Mouse (Mus musculus) MEL (cell line): ENCODE data around the gene Exosc8.

Experiments
- BHLHE40 ChIP-seq: IDR thresholded peaks from 2 replicates; pipeline ENCODE4 v1.6.1; 2012; ENCODE audit warnings: low read depth, mild to moderate bottlenecking, inconsistent platforms, low read length, improper control_type of control experiment, borderline replicate concordance
- CTCF ChIP-seq, 3 experiments: IDR thresholded peaks in 2 of 3; conservative IDR thresholded peaks in 1 of 3; 2 replicates each; pipeline ENCODE4 v1.5.1; 2011 to 2012; ENCODE audit warnings: low read length in 3 of 3, low read depth in 2 of 3, mild to moderate bottlenecking in 2 of 3, improper control_type of control experiment in 1 of 3, inconsistent platforms in 1 of 3, mixed read lengths in 1 of 3, moderate library complexity in 1 of 3; ENCODE audit not compliant: control insufficient read depth in 1 of 3, insufficient read depth in 1 of 3, poor library complexity in 1 of 3, severe bottlenecking in 1 of 3
- GABPA ChIP-seq: IDR thresholded peaks from 2 replicates; pipeline ENCODE4 v1.6.1; 2012; ENCODE audit warnings: low read depth, mild to moderate bottlenecking, inconsistent platforms, low read length, improper control_type of control experiment, moderate library complexity
- HCFC1 ChIP-seq: IDR thresholded peaks from 2 replicates; pipeline ENCODE4 v1.6.1; 2012; ENCODE audit warnings: low read depth, mild to moderate bottlenecking, inconsistent platforms, low read length, improper control_type of control experiment, moderate library complexity
- MXI1 ChIP-seq: IDR thresholded peaks from 2 replicates; pipeline ENCODE4 v1.6.1; 2011; ENCODE audit warnings: mild to moderate bottlenecking, low read depth, low read length, improper control_type of control experiment
- MYB ChIP-seq: IDR thresholded peaks from 2 replicates; pipeline ENCODE4 v1.6.1; 2011; ENCODE audit warnings: mild to moderate bottlenecking, low read depth, low read length, improper control_type of control experiment
- MYC ChIP-seq: IDR thresholded peaks from 2 replicates; pipeline ENCODE4 v1.6.1; 2011; ENCODE audit warnings: low read depth, mild to moderate bottlenecking, low read length, improper control_type of control experiment, moderate library complexity
- POLR2A ChIP-seq, 2 experiments: IDR thresholded peaks; 2 replicates each; pipeline ENCODE4 v1.6.1; 2011 to 2012; ENCODE audit warnings: low read length in 2 of 2, mild to moderate bottlenecking in 2 of 2, control low read depth in 1 of 2, improper control_type of control experiment in 1 of 2, low read depth in 1 of 2, moderate library complexity in 1 of 2; ENCODE audit not compliant: control insufficient read depth in 1 of 2, insufficient read depth in 1 of 2, poor library complexity in 1 of 2
- TAL1 ChIP-seq: IDR thresholded peaks from 2 replicates; pipeline ENCODE4 v1.6.1; 2012; ENCODE audit warnings: mild to moderate bottlenecking, inconsistent platforms, low read length, moderate library complexity, mixed read lengths
- TBP ChIP-seq: IDR thresholded peaks from 2 replicates; pipeline ENCODE4 v1.8.0; 2011; ENCODE audit warnings: low read depth, low read length, improper control_type of control experiment
- USF2 ChIP-seq, 2 experiments: IDR thresholded peaks; 2 replicates each; pipeline ENCODE4 v1.6.1; 2011 to 2012; ENCODE audit warnings: improper control_type of control experiment in 2 of 2, low read length in 2 of 2, borderline replicate concordance in 1 of 2, inconsistent platforms in 1 of 2, low read depth in 1 of 2, mild to moderate bottlenecking in 1 of 2; ENCODE audit not compliant: insufficient read depth in 1 of 2
- ZNF384 ChIP-seq: IDR thresholded peaks from 2 replicates; pipeline ENCODE4 v1.6.1; 2012; ENCODE audit warnings: low read depth, mild to moderate bottlenecking, inconsistent platforms, low read length, improper control_type of control experiment

- TF ChIP-seq TAL1 (no peak), BHLHE40 (no peak), ZNF384 (no peak), POLR2A (IDR thresholded peaks at IDR 0.05; ENCODE audit: control insufficient read depth in 1 of 2, insufficient read depth in 1 of 2, low read depth in 1 of 2, low read length in 2 of 2, poor library complexity in 1 of 2) (no peak), GABPA (no peak), TBP (peak; percentile 65), MYB (no peak), MYC (no peak), HCFC1 (no peak), CTCF (IDR thresholded peaks at IDR 0.05 in 2 of 3, conservative IDR thresholded peaks at IDR 0.05 in 1 of 3; ENCODE audit: control insufficient read depth in 1 of 3, insufficient read depth in 1 of 3, low read depth in 2 of 3, low read length in 3 of 3, poor library complexity in 1 of 3, severe bottlenecking in 1 of 3) (no peak), MXI1 (no peak), USF2 (IDR thresholded peaks at IDR 0.05; ENCODE audit: borderline replicate concordance in 1 of 2, insufficient read depth in 1 of 2, low read depth in 1 of 2, low read length in 2 of 2) (no peak)
Observed at GRCm38 (mm10) chr3:54685202-54685601, 50.0 kb downstream of the Exosc8 start.
